Mouse (Mus musculus): ENCODE data around the gene Cyp1a2.

Gene Cyp1a2

DNA sequence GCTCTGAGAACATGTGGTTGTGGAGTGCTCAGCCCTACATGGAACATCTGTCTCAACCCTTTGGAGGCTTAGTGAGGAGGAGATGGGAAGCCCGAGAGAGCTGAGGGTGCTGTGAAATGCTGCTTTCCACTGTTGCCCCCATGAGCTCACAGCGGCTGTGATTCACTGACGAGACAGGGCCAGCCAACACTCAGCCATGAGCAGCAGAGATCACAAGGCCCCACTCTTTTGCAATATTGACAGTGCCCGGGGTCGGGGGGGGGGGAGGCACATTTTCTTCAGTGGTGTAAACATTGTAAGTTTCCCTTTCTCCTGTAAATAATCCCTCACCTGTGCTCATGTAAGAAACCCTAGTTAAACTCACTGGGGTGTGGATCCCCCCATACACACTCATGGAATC, 12.0 kb downstream of the Cyp1a2 start:
- DNase-seq (ENCODE audit: low read depth, low spot score), result no peak

DNA sequence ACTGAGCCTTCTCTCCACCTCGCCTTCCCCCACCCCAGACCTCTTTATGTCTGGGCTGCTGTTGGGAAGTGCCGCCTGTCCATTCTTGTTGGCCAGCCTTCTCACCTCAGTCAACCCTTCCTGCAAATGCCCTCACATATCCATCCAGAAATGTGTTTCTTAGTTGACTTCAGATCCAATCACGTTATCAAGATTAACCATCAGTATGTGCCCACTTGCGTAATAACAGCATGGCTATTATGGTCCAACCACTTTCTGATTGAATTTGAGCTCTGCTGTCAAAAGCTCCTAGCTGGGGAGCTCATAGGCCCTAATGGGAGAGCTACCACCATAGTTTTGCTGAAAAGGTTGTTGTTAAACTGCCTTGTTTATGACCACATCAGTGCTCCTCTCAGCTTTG, 12.5 kb downstream of the Cyp1a2 start:
- DNase-seq (ENCODE audit: low read depth, low spot score), result no peak

DNA sequence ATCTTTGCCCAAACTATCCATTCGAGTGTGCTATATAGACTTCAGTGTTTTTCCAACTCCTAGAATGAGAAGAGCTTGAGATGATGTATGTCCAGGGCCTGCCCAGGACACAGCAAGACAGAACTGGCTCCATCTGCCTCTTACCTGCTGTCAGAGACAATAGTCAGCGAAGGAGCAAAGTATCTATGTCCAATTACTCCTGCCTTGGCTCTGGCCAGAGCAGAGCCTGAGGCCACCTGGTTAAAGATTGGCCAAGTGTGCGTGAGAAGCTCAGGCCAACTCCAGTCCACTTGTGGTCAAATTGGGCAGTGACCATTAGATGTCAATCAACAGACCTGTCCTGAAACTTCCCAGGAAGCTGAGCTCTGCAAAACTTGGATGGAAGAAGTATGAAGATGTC, 13.9 kb downstream of the Cyp1a2 start:
- DNase-seq (ENCODE audit: low read depth, low spot score), result no peak

DNA sequence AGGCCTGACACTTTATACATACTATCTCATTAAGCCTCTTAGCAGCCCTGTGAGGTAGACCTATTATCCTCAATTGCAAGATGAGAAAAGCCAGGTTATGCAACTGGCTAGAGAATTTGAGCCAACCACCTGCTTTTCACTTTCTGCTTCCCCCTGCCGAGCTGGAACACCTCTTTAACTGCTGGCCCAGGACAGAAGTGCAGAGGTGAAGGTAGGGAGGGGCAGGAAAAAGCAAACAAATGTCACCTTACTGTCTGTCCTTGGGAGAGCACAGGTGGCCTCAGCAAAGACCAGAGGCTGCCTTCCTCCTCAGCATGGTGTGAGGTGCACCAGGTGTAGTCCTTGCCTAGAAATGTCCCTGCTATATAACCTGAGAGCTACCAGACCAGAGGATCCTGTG, 15.2 kb downstream of the Cyp1a2 start:
- no peak for DNase-seq (ENCODE audit: low read depth, low spot score)

DNA sequence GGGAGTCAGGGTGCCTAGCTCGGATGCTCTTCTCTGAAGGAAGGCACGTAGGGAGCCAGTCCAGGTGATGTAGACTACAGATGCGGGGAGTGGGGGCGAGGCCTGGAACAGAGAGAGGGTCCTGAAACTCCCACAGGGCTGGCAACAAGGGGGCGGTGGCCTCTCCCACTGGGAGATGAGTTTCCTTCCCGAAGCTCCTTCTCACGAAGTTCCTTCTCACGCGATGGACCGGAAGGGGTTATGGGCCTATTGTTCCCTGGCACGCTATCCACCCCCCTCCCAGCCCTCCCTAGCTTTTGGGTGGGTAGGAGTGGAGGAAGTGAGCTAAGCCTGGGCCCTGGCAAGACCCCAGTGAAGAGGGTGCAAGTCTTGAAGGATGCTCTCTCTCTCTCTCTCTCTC, 15.7 kb downstream of the Cyp1a2 start:
- DNase-seq (ENCODE audit: low read depth, low spot score), result no peak

DNA sequence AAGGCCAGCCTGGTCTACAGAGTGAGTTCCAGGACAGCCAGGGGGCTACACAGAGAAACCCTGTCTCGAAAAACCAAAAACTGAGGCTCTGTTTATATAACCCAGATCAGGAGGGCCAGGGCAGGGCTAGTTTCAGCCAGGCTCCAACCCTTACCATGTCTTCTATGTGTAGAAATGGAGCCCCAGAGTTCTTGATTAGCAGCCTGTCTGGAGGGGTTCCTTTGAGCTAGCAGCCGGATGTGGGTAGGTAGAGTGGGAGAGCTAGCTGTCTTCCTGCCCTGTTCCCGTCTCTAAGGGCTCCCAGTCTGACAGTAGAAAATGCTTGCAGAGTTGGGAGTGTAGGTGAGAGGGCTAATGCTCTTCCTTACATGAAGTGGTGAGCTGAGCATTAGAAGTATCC, 16.4 kb downstream of the Cyp1a2 start:
- no peak for DNase-seq (ENCODE audit: low read depth, low spot score)

DNA sequence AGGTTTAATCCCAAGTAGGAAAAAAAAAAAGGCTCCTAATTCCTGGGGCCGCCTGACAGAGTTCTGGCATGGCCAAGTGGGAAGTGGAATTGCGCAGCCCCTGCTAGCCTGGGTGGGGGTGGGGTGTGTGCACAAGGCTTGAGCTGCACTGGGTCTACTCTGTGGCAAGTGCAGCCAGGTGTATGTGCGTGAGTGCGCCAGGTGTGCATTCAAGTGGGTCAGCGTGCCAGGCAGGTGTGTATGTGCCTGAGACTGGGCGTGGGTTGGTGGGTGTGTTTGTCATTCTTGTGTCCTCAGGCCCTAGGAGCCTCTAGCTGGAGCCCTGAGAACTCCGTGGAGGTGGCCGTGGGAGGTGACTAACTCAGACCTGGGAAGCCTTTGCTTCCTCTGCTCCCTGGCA, 17.0 kb downstream of the Cyp1a2 start:
- no peak for DNase-seq (ENCODE audit: low read depth, low spot score)

DNA sequence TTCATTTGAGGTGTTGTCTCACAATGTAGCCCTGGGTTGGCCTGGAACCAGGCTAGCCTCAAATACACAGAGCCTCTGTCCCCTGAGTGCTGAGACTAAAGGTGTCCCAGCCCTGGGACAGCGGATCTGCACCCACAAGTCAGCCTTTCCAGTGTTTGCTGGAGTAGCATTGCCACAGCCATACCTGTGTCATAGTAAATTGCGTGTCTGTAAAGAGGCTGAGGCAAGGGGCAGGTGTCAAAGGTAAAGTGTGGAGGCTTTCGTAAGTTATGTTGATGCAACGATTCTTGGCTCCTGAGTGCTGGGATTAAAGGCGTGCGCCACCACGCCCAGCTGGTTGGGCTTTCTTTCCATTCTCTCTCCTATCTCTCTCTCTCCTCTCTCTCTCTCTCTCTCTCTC, 18.9 kb downstream of the Cyp1a2 start:
- DNase-seq (ENCODE audit: low read depth, low spot score), result no peak

- no peak for DNase-seq (ENCODE audit: low read depth, low spot score)
These were observed 22.0 kb downstream of the Cyp1a2 start for GRCm38 (mm10) chr9:57661552-57661951.

DNA sequence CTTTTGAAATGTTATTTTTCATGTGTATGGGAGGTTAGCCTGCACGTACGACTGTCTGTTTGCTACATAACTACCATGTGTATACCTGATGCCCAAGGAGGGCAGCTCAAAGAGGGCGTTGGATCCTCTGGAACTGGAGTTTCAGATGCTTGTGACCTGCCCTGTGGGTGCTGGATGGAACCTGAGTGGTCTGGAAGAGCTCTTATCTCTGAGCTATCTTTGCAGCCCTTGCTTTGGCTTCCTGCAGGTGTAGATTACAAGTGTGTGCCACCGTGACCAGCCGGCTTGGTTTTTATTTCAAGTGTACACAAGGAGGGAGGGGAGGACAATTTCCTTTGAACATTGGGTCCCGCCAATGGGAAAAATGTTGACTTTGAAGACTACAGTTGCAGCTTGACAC, 23.0 kb downstream of the Cyp1a2 start:
- no peak for DNase-seq (ENCODE audit: low read depth, low spot score)

DNA sequence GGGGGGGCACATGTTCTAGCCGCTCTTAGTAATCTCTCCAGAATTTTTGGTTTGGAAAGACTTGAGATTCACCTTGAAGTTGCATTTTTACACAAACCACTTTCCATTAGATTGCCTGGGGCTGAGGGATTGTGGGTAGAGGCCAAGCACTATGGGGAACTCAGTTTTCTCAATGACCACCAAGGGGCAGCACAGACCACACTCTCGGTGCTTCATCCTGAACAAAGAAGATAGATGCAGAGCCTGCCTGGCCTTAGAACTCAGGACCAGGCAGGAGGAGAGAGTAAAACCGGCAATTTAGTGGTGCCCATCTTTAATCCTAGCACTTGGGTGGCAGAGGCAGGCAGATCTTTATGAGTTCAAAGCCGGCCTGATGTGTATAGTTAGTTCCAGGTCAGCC, 23.7 kb downstream of the Cyp1a2 start:
- DNase-seq (ENCODE audit: low read depth, low spot score), result peak; percentile 55

GRCm38 (mm10) chr9:57658970-57659369, 24.5 kb downstream of the Cyp1a2 start:
- DNase-seq (ENCODE audit: low read depth, low spot score), result no peak

DNA sequence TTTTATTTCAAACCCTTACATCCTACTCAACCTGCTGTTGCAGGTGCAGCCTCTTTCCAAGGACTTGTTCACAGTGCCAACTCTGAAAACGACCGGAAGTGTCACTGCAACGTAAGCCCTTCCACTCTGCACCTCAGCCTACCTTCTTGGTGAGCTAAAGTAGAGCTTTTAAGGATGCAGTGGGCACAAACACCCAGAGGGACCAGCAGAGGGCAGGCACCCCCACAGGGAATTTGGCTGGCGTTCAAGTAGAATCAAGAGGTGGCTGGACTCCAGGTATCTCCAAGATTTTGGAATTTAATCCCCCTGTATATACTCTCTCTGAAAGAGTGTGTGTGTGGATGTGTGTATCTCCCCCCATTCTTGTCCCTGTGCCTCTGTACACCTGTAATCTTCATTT, 25.7 kb downstream of the Cyp1a2 start:
- DNase-seq (ENCODE audit: low read depth, low spot score), result no peak

GRCm38 (mm10) chr9:57656631-57657350, 26.7 kb downstream of the Cyp1a2 start:
- no peak for DNase-seq (ENCODE audit: low read depth, low spot score)

- DNase-seq (ENCODE audit: low read depth, low spot score), result peak; percentile 55
These were observed 27.8 kb downstream of the Cyp1a2 start for GRCm38 (mm10) chr9:57655749-57656148.

GRCm38 (mm10) chr9:57654966-57655365, 28.5 kb downstream of the Cyp1a2 start:
- DNase-seq (ENCODE audit: low read depth, low spot score), result no peak

GRCm38 (mm10) chr9:57653283-57653682, 30.2 kb downstream of the Cyp1a2 start, which contains the start of gene Csk:
Gene Csk (minus strand): TSS chr9:57653631.
- no peak for DNase-seq (ENCODE audit: low read depth, low spot score)

DNA sequence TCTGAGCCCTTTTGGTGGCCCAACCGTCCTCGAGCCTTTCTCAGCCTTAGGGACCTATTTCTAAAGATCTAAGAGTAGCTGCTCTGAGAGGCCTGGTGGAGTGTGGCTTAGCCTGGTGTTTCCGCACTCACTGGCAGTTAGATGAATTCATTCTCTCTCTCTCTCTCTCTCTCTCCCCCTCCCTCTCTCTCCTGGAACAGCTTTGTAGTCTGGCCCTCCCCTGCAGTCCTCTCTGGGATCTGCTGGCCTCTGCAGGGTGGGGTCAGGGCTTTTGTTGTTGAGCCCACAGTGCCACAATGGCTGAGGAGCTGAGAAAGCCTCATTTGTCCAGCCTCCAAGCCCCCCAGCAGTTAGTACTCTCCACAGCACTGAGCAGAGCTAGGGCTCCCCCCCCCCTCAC, 30.6 kb downstream of the Cyp1a2 start:
- DNase-seq (ENCODE audit: low read depth, low spot score), result no peak

DNA sequence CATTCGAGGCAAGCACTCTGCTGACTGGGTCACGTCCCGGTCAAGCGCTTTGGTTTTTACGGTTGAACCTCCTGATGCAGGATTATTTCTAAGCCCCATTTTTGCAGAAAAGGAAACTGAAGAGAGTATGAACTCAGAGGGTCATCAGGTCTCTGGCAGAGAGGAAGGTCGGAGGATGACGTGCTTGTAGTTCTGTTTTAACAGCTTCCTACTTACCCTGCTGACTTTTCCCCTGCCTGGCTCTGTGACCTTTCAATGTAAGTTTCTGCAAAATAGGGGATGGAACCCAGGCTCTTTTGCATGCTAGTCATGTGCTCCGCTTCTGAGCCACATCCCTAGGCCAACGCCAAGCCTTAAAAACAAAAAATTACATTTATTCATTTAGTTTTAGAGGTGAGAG, 31.2 kb downstream of the Cyp1a2 start:
- no peak for DNase-seq (ENCODE audit: low read depth, low spot score)

DNA sequence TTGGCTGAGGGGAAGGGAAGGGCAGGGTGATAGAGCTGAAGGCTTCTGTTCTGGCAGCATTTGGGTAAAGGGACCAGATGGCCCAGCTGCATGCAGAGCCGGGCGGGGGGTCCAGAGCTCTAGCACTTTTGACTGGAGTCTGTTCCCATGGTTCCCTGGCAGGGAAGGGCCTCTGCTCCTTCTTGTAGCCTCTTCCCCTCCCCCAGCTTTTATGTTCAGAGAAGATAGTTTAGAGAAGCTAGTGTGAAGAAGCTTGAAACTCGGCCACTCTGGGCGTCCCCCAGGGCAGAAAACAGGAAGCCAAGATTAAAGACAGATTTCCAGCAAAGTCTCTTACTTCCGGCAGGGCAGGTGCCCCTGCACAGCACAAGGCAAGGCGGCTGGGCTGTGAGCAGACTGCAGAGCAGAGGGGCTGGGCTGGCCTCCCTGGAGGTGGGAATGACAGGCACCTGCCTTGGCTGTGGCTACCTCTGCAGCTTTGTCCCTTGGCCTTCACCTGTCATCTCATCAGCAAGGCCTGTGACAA, 32.7 kb downstream of the Cyp1a2 start:
- no peak for DNase-seq (ENCODE audit: low read depth, low spot score)

DNA sequence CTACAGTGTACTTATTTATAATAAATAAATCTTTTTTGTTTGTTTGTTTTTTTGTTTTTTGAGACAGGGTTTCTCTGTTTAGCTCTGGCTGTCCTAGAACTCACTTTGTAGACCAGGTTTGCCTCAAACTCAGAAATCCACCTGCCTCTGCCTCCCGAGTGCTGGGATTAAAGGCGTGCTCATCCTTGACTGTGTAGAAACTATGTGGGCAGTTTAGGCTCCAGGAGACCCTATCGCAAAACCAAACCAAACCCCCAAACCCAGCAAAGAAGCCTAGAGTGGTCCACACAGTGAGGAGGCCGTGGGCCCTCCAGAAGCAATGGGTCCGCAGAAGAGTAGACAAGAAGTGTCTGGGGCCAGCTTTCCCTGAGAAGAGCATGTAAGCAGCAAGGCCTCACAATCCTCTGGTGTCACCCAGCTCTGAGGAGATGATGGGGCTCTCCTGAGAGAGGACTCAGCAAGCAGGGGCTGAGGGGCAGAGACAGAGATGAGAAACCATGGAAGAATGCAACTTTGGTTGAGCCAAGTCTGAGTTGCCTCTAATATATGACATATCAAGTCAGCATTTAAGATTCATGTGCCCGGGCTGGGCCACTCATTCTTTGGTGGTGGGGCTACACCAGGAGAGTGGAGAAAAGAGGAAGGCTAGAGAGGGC, 33.2 kb downstream of the Cyp1a2 start:
- no peak for DNase-seq (ENCODE audit: low read depth, low spot score)

DNA sequence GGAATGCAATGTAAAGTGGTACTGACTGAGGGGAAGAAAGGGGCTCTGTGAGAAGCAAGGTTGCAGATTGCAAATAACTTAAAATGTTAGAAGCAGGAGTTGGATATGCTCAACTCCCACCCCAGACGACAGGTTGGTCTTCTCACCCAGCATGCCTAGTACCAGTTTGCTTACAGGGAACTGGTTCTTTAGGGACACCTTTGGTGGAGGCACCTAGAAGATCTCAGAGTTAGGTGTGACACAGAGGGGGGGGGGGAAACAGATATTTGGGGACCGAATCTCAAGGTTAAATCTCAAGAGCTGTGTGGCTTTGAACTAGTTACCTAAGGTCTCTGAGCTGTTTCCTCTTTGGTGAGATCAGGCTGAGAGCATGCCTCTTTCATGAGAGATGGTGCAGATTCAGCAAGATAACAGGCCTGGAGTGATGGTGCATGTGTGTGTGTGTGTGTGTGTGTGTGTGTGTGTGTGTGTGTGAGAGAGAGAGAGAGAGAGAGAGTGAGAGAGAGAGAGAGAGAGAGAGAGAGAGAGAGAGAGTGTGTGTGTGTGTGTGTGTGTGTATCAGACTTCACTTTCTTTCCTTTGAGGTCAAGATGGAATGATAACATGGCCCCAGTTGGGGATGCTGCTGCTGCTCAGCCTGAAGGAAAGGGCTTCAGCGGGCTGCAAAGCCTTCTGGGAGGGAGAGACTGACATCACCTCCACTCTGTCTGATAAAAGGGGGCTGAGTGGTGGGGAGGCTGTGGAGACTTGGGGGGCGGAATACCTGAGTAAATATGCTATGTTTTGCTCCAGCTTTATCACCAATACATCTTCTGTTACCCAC, 36.0 kb downstream of the Cyp1a2 start:
- DNase-seq (ENCODE audit: low read depth, low spot score), result no peak

Data from telencephalon, adult 2 months (tissue).